Mouse (Mus musculus): ENCODE data around the gene Pikfyve.
"Not testable (repeated sequence)": the region's sequence is repeated elsewhere in the genome, so short reads cannot be mapped to it uniquely, and the experiment has no call there.

Gene Pikfyve

DNA sequence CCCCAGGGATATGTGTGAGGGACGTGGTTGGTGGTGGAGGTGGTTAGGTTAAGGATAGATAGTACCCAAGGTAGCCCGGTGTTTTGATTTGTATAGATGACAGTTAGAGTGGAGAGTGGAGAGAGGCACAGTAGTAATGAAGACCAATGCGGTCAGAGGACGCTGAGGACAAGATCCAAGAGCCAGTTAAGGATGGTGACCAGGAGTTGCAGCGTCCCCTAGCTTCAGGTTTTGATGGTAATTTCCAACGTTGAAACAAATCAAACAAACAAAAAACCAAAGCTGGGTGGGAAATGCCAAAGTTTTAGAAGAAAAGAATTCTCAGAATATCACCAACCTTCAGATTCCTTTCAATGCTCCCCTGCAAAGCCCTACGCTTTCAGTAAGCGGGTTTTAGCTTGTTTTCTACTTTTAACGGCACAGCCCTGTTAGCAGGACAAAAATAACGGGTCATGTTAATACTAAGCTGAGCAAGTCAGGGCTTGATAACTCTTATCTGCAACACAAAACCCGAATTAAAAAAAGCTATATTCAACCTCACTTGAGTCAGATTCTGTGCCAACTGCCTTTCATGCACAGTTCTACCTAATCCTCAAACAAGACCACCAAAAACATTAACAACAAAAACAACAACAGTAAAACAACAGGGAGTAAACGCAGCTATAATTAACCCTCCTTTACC, 818 bp upstream of the Pikfyve start:
- DNase-seq (ENCODE audit: low spot score) = peak; percentile 3

DNA sequence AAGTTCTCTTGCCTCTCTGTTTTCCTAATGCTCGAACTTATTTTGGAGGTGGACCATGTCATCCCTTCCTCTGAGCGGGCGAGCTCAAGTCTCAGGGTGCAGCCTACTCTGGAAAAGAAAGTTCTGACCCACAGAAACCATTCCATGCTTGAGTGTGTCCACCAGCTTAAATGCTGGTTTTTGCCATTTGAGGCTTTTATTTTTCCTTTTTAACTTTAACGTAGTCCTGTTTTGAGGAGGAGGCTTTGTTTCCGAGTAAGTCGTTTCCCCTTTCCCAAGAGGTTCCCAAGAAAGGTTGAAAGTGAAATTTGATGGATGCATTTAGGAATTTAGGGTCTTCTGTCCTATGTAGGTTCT, 569 bp downstream of the Pikfyve start:
- no peak for DNase-seq (ENCODE audit: low spot score)

DNA sequence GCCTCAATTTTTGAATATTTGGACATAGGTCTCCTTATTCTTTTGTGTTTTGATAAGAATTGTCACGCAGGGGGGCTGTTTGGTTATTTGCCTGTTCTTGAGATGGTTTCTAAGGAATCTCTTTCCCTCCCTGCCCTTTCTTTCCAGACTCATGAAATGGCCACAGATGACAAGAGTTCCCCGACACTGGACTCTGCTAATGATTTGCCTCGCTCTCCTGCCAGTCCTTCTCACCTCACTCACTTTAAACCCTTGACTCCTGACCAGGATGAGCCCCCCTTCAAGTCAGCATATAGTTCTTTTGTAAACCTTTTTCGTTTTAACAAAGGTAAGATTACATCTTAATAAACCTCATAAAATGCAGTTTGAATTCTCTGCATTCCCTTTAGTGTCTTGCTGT, 3.7 kb downstream of the Pikfyve start:
- no peak for DNase-seq (ENCODE audit: low spot score)

DNA sequence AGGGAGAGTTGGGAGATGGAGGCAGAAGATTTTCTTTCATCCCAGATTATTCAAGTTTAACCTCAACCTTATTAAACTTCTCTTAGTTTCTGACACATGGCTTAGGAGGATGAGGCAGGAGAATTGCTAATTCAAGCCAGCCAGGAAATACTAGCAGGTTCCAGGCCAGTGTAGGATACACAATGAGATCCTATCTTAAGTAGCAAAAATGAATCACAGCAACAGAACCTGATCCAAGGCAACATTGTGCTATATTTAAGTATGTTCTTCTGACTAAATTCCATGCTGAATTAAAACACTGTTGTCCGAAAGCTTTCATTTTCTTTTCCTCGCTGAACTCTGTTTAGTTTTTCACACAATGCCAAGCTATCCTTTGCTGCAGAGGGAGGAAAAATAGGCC, 6.7 kb downstream of the Pikfyve start:
- no peak for DNase-seq (ENCODE audit: low spot score)

DNA sequence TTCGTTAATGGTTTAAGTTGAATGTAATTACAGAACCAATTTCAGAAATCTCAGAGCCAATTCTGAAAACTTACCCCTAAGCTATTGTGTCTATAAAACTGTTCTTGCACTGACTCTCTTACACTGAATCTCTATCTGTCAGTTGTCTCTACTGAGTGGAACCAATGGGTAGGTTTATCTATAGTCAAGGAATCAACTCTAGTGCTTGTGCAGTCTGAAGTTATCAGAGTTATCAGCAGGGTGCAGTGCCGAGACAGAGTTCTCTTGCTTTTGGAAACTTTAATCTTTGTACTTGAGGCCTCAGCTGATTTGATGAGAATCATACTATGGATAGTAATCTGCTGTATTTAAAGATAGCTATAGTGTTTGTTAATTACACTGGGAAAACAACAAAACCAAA, 11.9 kb downstream of the Pikfyve start:
- DNase-seq (ENCODE audit: low spot score) = no peak

DNA sequence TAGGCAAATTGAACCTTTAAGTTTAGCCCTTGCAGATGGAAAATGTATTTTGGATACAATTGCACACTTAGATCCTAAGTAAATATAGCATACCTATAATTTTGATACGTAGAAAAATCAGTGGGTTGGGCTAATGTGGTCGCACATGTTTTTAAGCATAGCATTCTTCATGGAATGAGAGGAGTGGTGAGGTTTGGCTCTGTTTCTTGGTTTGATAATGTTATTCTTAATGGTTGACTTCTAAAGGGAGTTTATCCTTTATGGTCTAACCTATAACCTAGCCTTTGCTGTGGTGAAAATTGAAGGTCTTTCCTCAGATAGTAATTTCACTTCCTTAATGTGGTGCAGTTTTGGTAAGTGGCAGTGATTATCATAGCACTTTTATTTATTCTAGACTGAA, 12.4 kb downstream of the Pikfyve start:
- DNase-seq (ENCODE audit: low spot score) = no peak

DNA sequence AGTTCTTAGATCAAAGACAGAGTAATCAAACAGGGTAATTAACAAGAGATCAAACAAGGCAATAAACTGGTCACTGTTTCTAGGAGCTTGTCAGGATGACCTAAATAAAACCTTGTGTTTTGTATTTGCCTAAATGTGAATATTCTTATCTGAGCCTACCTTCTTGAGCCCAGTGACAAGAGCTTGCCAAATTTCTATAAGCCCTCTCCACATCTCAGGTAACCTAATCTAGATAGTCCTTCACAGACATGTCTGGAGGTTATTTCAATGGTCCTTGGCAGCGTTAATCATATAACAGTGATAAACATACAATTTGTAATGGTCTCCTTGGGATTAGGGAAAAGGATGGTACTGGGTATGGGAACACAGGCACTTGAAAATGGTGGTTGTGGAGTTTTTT, 17.8 kb downstream of the Pikfyve start:
- no peak for DNase-seq (ENCODE audit: low spot score)

DNA sequence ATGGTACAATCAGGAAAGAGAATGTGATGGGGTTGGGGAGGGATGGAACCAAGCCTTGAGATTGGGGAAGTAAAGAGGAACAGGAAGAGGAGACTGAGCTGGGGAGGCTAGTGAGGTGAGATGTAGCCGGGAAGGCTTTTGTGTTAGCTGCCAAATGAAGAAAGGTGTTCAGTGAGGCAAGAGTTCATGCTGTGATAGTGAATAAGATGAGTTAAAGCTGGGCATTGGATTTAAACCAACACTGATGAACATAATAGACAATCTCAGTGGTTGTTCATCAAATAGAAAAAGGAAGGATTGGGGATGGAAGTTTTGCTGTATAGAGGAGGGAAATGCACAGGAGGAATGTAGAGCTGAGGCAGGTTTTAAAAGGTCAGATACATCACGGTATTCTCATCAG, 26.7 kb downstream of the Pikfyve start:
- no peak for DNase-seq (ENCODE audit: low spot score)

DNA sequence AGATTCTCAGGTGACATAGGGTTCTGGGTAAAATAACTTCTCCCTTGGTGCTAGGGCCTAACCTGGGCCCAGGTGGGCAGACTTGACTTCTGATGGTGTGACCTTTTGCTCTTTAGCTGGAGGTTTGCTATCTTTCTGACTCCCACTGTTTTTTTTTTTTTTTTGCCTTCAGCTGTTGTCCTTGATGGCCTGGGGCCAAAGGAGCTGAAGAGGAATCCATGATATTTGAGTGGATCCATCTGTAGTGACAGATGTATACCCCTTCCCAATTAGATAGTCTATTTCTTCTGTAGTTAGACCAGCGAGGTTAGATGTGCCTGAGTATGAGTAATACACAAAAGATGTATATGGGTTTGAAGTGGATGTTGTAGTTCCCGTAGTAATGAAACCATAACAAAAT, 31.1 kb downstream of the Pikfyve start:
- no peak for DNase-seq (ENCODE audit: low spot score)

DNA sequence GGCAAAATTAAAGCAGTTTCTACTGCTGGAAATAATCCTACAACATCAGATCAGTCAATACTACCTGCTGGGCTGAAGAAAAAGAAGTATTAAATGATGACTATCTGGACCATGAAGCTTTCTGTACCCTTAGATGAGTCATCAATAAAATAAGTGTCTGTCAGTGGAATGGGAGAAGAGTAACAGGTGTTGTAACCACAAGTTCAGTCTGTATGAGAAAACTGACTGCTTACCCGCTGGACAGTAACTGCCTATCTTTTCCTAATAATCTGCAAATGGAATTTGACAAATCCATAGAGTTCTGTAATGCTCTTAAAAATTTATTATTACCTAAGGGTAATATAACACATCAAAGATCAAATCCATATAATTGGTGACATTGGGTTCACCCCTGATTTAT, 31.5 kb downstream of the Pikfyve start:
- DNase-seq (ENCODE audit: low spot score) = no peak

DNA sequence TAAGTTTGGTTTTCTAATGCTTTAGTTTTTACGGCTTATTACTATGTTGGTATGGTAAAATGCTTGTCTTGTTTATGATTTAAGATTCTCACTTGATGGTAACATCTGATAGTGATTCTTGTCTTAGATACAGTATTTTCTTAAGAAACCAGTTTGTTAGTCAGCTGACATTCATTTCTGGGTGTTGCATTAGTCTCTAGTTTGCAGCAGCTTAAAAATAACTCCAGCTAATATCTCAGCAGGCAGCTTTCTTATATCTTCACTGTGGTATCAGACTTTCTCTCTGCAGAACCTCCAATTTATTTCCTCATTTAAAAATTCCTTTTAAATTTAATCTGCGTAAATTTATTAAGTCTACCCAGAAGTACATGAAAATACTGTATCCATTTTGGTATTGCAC, 37.2 kb downstream of the Pikfyve start:
- DNase-seq (ENCODE audit: low spot score) = no peak

DNA sequence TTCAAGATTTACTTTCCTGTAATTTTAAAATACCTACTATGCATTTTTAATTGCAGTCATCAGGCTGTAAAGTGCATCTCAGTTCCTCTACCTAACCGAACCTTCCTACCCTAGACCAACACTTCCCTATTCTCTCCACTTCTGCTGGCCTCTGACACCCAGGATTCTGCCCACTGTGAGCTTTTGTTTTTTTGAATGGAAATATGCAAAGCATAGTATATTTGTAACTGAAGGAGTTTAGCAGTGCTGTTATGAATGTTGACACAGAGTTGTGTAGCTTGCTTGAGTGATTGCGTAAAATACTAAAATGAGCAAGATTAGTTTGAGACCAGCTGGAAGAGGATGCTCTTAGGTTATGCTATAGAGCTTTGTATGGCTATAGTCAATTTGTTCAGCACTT, 41.2 kb downstream of the Pikfyve start:
- DNase-seq (ENCODE audit: low spot score) = peak; percentile 1

DNA sequence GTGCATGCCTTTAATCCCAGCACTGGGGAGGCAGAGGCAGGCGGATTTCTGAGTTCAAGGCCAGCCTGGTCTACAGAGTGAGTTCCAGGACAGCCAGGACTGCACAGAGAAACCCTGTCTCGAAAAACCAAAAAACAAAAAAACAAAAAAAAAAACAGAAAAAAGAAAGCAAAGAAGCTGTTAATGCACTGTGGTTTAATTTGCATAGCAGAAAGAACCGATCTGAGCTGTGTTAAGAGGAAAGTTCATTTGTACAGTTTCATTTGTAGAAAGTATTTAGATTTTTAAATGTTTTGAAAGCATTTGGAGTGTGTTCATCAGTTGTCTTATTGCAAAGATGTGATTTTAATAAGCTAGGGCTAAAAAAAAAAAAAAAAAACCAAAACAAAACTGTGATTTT, 43.3 kb downstream of the Pikfyve start:
- DNase-seq (ENCODE audit: low spot score) = not testable (repeated sequence)

DNA sequence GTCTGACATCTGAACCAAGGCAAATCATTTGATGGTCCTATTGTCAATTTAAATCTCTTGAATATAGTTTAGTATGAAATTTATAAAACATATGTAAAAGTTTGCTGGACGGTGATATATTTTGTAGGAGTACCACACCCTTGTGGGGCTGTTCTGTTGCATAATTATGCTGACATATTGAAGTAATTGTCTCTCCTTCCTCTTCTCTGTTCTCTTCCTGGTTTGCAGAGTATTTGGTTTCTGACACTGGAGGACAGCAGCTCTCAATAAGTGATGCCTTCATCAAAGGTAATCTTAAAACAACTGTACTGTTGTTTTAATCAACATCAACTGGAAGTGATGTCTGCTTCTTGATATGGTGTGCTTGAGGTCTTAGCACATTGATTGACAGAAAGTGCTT, 44.1 kb downstream of the Pikfyve start:
- DNase-seq (ENCODE audit: low spot score) = peak; percentile 4

DNA sequence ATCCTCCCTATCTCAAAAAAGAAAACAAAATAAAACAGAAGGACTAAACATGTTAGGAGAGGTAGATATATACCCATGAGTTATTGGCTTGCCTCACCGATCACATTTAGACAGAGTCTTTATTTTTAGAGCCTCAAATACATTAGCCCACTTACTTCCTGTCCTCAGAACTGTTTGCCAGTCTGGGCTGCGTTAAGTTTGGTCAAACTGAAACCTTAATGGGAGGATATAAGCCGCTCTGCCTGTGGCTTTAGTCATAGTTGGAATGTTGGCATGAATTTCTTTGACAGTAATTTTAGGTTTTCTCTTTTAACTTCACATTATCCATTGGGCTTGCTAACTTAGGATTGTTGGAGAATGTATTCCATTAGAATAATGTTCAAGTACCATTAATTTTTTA, 51.2 kb downstream of the Pikfyve start:
- no peak for DNase-seq (ENCODE audit: low spot score)

DNA sequence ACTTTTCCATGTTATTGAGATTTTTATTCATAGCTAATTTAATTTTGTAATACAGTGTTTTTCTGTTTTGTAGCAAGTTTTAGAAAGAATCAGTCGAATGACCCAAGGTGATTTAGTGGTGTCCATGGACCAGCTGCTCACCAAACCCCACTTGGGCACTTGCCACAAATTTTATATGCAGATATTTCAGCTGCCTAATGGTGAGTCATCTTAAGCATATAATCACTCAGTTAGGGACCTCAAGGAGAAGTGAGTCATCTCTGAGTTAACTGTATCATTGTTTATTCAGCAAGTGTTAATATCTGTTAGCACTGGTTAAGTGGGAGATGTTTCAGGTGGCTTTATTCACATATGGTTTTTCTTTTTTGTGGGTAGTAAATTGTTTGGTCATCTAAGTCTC, 59.2 kb downstream of the Pikfyve start:
- DNase-seq (ENCODE audit: low spot score) = no peak

DNA sequence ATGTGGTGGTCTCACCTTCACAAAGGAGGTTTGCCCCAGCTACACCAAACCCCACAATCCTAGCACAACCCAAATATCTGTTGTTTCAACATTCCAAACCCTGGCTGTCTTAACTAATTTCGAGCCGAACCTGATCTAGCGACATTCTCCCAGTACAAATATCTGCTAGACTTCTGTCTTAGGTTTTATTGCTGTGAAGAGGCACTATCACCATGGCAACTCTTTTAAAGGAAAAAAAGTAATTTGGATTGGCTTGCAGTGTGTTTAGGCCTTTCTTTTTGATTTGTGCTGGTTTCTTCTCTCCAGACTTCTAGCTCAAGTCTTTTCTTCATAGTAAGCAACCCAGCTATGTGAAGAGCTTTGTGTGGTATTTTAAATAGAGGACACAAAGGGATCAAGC, 94.0 kb downstream of the Pikfyve start:
- DNase-seq (ENCODE audit: low spot score) = no peak

DNA sequence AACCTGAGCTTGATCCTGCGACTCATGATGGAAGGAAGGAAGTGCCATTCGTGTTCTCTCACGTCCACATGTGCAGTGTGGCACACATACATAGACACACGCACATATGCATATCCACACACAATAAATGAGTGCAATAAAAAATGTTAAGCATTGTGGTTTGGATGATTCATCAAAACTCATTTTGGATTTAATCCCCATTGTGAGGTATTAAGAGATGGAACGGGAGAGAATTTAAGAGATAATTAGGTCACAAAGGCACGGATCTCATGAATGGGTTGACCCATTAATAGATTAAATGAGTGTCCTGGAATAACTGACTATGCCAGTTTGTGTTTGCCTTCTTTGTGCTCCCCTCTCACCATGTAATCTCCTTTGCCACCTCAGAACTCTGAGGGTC, 95.3 kb downstream of the Pikfyve start, which contains the start of gene Pth2r:
Pth2r (plus strand) TSS at position 301 of the 400 bp plus-strand sequence.
- no peak for DNase-seq (ENCODE audit: low spot score)

DNA sequence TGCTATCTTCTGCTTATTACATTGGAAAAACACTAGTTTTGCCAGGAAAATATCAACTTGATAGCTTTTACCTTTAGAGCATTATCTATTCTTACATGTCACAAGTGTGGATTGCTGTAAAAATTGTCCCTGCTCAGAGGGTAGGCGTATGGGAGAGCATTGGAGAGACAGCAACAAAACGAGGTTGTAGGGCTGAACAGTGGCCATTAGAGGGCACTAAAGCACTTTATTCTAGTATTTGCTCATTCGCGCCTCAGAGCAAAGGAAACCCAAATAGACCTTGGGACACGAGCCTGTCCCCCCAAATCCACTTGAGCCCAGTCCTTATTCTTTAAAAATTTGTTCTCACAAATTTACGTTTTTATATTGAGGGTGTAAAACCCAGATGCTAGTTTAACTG, 96.3 kb downstream of the Pikfyve start:
- DNase-seq (ENCODE audit: low spot score) = peak; percentile 52

DNA sequence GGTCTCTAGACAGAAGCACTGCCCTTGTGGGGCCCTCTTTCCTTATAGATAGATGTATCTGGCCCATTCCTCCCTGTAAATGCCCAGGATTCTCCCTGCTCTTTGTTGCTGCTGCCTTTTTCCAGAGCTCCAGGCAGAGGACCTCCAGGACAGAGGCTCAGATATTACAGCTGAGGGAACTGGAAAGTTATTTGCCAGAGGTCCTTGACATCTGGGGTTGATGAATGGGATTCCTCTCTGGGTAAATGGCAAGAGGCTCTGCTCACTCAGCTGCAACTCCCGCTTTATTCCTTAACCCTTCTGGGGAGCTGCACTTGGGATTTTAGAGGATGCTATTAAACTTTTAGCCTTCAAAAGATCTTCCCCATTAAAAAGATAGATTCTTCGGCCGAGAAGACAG, 122.0 kb downstream of the Pikfyve start:
- no peak for DNase-seq (ENCODE audit: low spot score)

DNA sequence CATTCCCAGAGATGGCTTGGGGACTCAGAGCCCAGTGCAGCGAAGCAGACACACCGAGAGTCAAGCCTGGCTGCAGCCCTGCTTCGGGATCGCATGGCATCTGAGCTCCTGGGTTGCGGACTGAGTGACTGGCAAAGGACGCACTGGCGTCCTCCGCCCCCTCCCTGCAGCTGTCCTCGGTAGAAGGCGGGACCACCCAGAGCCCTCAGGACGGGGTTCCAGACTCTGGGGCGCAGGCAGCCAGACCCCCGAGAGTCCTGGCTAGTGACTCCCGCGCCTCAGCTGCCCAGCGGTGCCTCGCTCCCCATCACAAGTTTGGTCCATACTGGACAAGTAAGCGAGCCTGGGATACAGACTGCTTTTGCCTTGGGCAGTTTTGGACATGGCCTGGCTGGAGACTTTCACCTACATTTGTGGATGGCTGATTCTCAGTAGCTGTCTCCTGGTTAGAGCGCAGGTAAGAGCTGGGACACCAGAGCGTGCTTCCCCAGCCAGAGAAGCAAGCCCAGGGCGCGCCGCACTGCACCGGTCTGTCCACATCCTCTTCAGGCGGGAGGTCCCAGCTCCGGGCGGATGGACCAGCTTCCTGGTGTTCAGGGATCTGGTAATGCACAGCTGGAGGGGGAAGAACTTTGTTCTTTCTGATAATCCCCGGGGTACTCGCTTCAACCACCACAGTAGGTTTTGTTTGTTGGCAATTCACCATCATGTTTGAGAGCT, 124.9 kb downstream of the Pikfyve start:
- DNase-seq (ENCODE audit: low spot score) = no peak

DNA sequence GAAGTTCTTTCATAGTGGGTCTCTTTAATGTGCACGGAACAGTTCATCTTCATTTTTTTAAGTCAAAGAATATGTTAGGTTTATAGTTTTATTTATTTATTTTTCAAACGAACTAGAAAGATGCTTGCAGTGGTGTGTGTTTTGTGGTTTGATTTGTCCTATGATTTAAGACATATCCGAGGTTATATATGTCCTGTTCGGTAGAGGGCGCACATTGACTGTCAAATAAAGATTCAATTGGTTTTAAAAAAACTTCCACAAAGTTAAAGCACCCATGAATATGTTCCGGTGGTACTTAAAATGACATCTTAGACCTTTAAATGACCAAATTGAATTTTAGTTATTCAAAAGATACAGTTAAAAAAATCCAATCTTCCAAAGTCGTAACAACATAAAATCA, 125.6 kb downstream of the Pikfyve start:
- DNase-seq (ENCODE audit: low spot score) = no peak

DNA sequence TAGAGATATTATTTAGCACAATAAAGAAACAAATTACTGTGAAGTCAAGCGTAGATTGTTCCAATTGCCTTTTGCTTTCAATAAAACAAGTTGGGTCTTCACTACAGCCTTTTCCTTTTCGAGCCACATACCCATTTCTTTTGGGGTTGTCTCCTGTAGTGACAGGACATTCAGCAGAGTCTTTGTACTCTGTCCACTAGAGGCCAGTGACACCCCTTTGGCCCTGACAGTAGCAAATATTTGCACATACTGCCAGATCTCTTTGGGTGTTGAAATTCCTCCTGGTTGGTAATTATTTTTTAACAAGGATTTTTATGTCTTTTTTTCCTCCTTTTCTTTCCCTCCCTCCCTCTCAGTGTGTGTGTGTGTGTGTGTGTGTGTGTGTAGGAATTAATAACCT, 126.4 kb downstream of the Pikfyve start:
- no peak for DNase-seq (ENCODE audit: low spot score)
